8 mouse cellular contexts compared by ENCODE assay signal in genomic region chr13:55105953-55106691, GRCm38 (mm10). TPM values are rescaled to one million over a fixed set of nuclear protein-coding genes. Genes with fewer than 3 reads are reported as not detected.
A peak's percentile ranks its signal among the peaks of the same experiment; 100 is the strongest.
DNase-seq lines count a peak whose midpoint lies in the region; ATAC-seq and TF ChIP-seq lines count a peak whose summit lies in the region.

No protein-coding gene starts in this region.

- 12% methylated on average over 8 of the region's 8 CpGs for WGBS in lung, embryonic 14.5 days
- WGBS in liver, embryonic 12.5 days (ENCODE audit: insufficient replicate concordance) = 8% methylated on average over 8 of the region's 8 CpGs

- no peak for ATAC-seq in lung, embryonic 14.5 days (ENCODE audit: insufficient read depth)
- peak; percentile 30; the same call in 1 of the 2 replicates for ATAC-seq in liver, embryonic 12.5 days

- intact Hi-C loops in heart, postnatal 10 days (cut with DNase I) = no loop called here

- no peak for TF ChIP-seq CTCF in lung, embryonic 14.5 days (IDR thresholded peaks at IDR 0.05; ENCODE audit: low read depth)

- peak overlapping the region; percentile 80 for H3K27ac ChIP-seq in lung, embryonic 14.5 days (ENCODE audit: low read depth)
- peak overlapping the region; percentile 87 for H3K27ac ChIP-seq in liver, embryonic 12.5 days

- H3K4me1 ChIP-seq in lung, embryonic 14.5 days (ENCODE audit: insufficient read depth) = peaks cover 6% of the 10 kb centered on the region; the same call in 1 of the 2 replicates
- peaks cover 38% of the 10 kb centered on the region for H3K4me1 ChIP-seq in liver, embryonic 12.5 days

- no peaks in the 10 kb centered on the region for H3K9me3 ChIP-seq in lung, embryonic 14.5 days (ENCODE audit: low read depth, low read length)
- H3K9me3 ChIP-seq in liver, embryonic 12.5 days (replicated peaks) = 0 out of 2 replicates have a peak, but pooled peaks cover 3% of the 10 kb centered on the region

- H3K27me3 ChIP-seq in lung, embryonic 14.5 days (ENCODE audit: insufficient read depth, low read length) = no peaks in the 10 kb centered on the region
- H3K27me3 ChIP-seq in liver, embryonic 12.5 days (replicated peaks) = no peaks in the 10 kb centered on the region

- peaks cover 14% of the 10 kb centered on the region for H3K36me3 ChIP-seq in lung, embryonic 14.5 days (ENCODE audit: insufficient read depth)
- peaks cover 35% of the 10 kb centered on the region for H3K36me3 ChIP-seq in liver, embryonic 12.5 days

- peak overlapping the region; percentile 85 for H3K4me3 ChIP-seq in lung, embryonic 14.5 days (ENCODE audit: low read depth, low read length)
- H3K4me3 ChIP-seq in liver, embryonic 12.5 days = peak overlapping the region; percentile 83

- DNase-seq in lung, embryonic 14.5 days = peak; percentile 30
- no peak for DNase-seq in lung, adult 18-20 months
- DNase-seq in adipocyte (ENCODE audit: low spot score) = peak; percentile 17
- DNase-seq in embryo, embryonic 11 days = peak; percentile 5
- DNase-seq in heart, postnatal 10 days = peak; percentile 20 to 25
- DNase-seq in ovary, postnatal 36 days (ENCODE audit: low spot score) = peak; percentile 32
- DNase-seq in gastrocnemius, postnatal 10 days = no peak

- H3K9ac ChIP-seq in lung, embryonic 14.5 days = peak overlapping the region; percentile 74
- peak overlapping the region; percentile 82 for H3K9ac ChIP-seq in liver, embryonic 12.5 days

- H3K4me2 ChIP-seq in lung, embryonic 14.5 days = peak overlapping the region; percentile 82
- H3K4me2 ChIP-seq in liver, embryonic 12.5 days = peak overlapping the region; percentile 82

RNA-seq across cellular contexts. Expression of gene Zfp346, which starts 1.0 kb away (rescaled TPM):
- 22.3 and 25.0 TPM in 2 replicates for polyA plus RNA-seq in lung, embryonic 14.5 days (2014; fragmentation: Nextera tagmentation; extraction: Ambion mirVana)
- total RNA-seq in heart, postnatal 10 days (2021) = 10 to 100 TPM; 16.5 to 19.8 TPM
- polyA plus RNA-seq in liver, embryonic 12.5 days (2016; fragmentation: Nextera tagmentation; extraction: Ambion mirVana) = 10.6 and 11.4 TPM in 2 replicates
- total RNA-seq in gastrocnemius, postnatal 10 days (2021) = 10 to 100 TPM; 12.5 to 16.5 TPM

RNA-seq across cellular contexts. Expression of gene Uimc1, which starts 6.0 kb away (rescaled TPM):
- polyA plus RNA-seq in lung, embryonic 14.5 days (2014; fragmentation: Nextera tagmentation; extraction: Ambion mirVana) = 29.8 and 32.1 TPM in 2 replicates
- 10 to 100 TPM; 22.4 to 22.6 TPM for total RNA-seq in heart, postnatal 10 days (2021)
- polyA plus RNA-seq in liver, embryonic 12.5 days (2016; fragmentation: Nextera tagmentation; extraction: Ambion mirVana) = 18.4 TPM in 2 replicates
- total RNA-seq in gastrocnemius, postnatal 10 days (2021) = 10 to 100 TPM; 17.3 to 22.8 TPM

RNA-seq across cellular contexts. Expression of gene Gm17617, which starts 27.2 kb away (rescaled TPM):
- not detected in 2 replicates for polyA plus RNA-seq in lung, embryonic 14.5 days (2014; fragmentation: Nextera tagmentation; extraction: Ambion mirVana)
- not detected for total RNA-seq in heart, postnatal 10 days (2021)
- polyA plus RNA-seq in liver, embryonic 12.5 days (2016; fragmentation: Nextera tagmentation; extraction: Ambion mirVana) = not detected in 2 replicates
- total RNA-seq in gastrocnemius, postnatal 10 days (2021) = not detected

RNA-seq across cellular contexts. Expression of gene Fgfr4, which starts 46.3 kb away (rescaled TPM):
- polyA plus RNA-seq in lung, embryonic 14.5 days (2014; fragmentation: Nextera tagmentation; extraction: Ambion mirVana) = 14.6 and 17.3 TPM in 2 replicates
- under 1 TPM; 0.30 to 0.53 TPM for total RNA-seq in heart, postnatal 10 days (2021)
- 5.0 and 5.7 TPM in 2 replicates for polyA plus RNA-seq in liver, embryonic 12.5 days (2016; fragmentation: Nextera tagmentation; extraction: Ambion mirVana)
- 10 to 100 TPM; 16.3 to 24.5 TPM for total RNA-seq in gastrocnemius, postnatal 10 days (2021)

Comparison
In these comparisons a context has a peak if more than half of its experiments do, and no peak if none do; other contexts are left out.
1. DNase-seq: peak in lung, embryonic 14.5 days (single experiment), adipocyte (single experiment), embryo, embryonic 11 days (single experiment), heart, postnatal 10 days (2 of 2) and ovary, postnatal 36 days (single experiment); none in lung, adult 18-20 months (0 of 2) and gastrocnemius, postnatal 10 days (single experiment).